Mouse (Mus musculus) embryonic facial prominence, embryonic 15.5 days (tissue): ENCODE measurements around the gene Opn1mw. TPM values are rescaled to one million over a fixed set of nuclear protein-coding genes. Genes with fewer than 3 reads are reported as not detected.
"Not testable (repeated sequence)": the region's sequence is repeated elsewhere in the genome, so short reads cannot be mapped to it uniquely, and the experiment has no call there.

Source experiments
- ATAC-seq: fragments of 200-750 bp; cut with Nextera tagmentation; 2 replicates; pipeline ENCODE4 v1.8.0; 2017; ENCODE audit warnings: low read depth, moderate TSS enrichment; ENCODE audit not compliant: insufficient number of reproducible peaks, low FRiP score, low TSS enrichment
- H3K27ac ChIP-seq: fragments of 300-500 bp; sonication (generic); replicated peaks from 2 replicates; pipeline ENCODE4 v1.5.1; 2015; ENCODE audit warnings: mild to moderate bottlenecking, inconsistent platforms
- H3K27me3 ChIP-seq: fragments of 300-500 bp; sonication (generic); 2 replicates; pipeline ENCODE4 v1.6.1; 2015; ENCODE audit warnings: inconsistent platforms
- H3K36me3 ChIP-seq: fragments of 300-500 bp; sonication (generic); 2 replicates; pipeline ENCODE4 v1.6.1; 2015; ENCODE audit warnings: mild to moderate bottlenecking, inconsistent platforms
- H3K4me1 ChIP-seq: fragments of 300-500 bp; sonication (generic); 2 replicates; pipeline ENCODE4 v1.6.1; 2015; ENCODE audit warnings: inconsistent platforms
- H3K4me2 ChIP-seq: fragments of 300-500 bp; sonication (generic); replicated peaks from 2 replicates; pipeline ENCODE4 v1.6.1; 2015; ENCODE audit warnings: mild to moderate bottlenecking, inconsistent platforms
- H3K4me3 ChIP-seq: fragments of 300-500 bp; sonication (generic); replicated peaks from 2 replicates; pipeline ENCODE4 v1.5.1; 2015; ENCODE audit warnings: mild to moderate bottlenecking, inconsistent platforms
- H3K9ac ChIP-seq: fragments of 300-500 bp; sonication (generic); 2 replicates; pipeline ENCODE4 v1.6.1; 2015; ENCODE audit warnings: inconsistent platforms
- H3K9me3 ChIP-seq: fragments of 300-500 bp; sonication (generic); replicated peaks from 2 replicates; pipeline ENCODE4 v1.6.1; 2016; ENCODE audit warnings: inconsistent platforms
- WGBS: fragments of 180-500 bp; shearing (Covaris S2); methylation state at CpG from one replicate; pipeline ENCODE4 v1.1.7; 2015; 5-methylcytosine and 5-hydroxymethylcytosine counted together
- polyA plus RNA-seq: library from polyadenylated mRNA; unstranded; fragments of >200 nt; fragmentation: Nextera tagmentation; extraction: Ambion mirVana; gene quantifications from 2 replicates; pipeline ENCODE4 v1.2.1, GENCODE M21; 2015

Gene Opn1mw
- polyA plus RNA-seq, 1 experiment from 2014 or later = not detected

DNA sequence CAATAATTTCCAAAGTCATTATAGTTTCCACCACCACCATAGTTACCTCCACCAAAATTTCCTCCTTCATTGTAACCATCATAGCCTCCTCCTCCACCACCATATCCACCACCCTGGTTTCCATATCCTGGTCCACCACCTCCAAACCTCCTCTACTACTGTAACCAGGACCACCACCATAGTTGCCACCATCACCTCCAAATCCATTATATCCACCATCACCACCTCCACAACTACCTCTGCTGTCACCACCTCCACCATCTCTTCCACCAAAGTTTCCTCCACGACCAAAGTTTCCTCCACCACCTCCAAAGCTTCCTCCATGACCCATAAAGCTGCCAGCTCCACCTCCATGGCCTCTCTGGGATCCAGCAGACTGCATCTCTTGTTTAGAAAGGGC lies 8.0 kb downstream of the Opn1mw start, which contains the start of gene Mecp2:
Gene Mecp2 (minus strand): TSS at position 101 of the 400 bp plus-strand sequence.
- not testable (repeated sequence) for H3K9me3 ChIP-seq, H3K4me3 ChIP-seq, H3K27me3 ChIP-seq, H3K4me2 ChIP-seq, ATAC-seq, H3K4me1 ChIP-seq, H3K36me3 ChIP-seq, H3K9ac ChIP-seq, H3K27ac ChIP-seq
- WGBS = 36% methylated on average over 1 of the region's 1 CpGs

DNA sequence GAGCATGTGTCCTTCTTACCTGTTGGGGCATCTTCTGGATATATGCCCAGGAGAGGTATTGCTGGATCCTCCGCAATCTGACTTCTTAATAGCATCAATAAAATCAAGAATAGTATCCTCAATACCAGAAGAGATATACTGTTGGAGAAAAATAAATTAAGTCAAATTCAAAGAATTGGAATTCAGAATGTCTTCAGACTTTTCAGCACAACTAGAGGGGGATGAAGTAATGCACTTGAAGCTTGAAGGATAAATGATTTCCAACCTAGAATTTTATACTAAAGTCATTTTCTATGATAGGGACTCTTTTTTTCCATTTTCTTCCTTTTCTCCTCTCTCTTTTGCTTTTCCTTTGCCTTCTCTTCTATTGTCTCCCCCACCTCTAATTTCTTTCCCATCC lies 40.5 kb downstream of the Opn1mw start, which contains the start of gene Tex28:
Gene Tex28 (minus strand): TSS at position 101 of the 400 bp plus-strand sequence.
- H3K27ac ChIP-seq = no peak within 1 kb of the TSS
- no peak within 1 kb of the TSS for H3K4me3 ChIP-seq
- H3K9ac ChIP-seq = no peak within 1 kb of the TSS
- H3K36me3 ChIP-seq = no peaks in the 10 kb centered on the region
- no peak for ATAC-seq
- H3K4me2 ChIP-seq = no peak within 1 kb of the TSS
- H3K9me3 ChIP-seq = no peaks in the 10 kb centered on the region
- no peaks in the 10 kb centered on the region for H3K27me3 ChIP-seq
- WGBS = 90% methylated on average over 1 of the region's 1 CpGs
- H3K4me1 ChIP-seq = no peaks in the 10 kb centered on the region

DNA sequence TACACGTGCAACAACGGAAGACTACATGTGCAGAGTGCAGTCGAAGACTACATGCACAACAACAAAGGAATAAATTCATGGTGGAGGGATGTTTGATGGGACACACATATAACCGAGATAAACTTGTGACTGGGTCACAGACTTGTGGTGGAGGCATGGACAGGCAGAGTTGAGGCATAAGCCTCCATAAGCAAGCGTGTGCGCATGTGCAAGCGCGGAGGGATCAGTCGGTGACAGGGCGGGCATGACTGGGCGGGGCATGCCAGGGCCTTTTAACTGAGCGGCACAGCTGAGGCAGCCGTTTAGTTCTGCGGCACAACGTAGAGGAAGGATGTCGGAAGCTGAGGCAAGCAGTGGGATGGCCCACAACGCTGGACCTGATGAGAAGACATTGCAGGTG lies 49.7 kb downstream of the Opn1mw start, which contains the start of gene Tktl1:
Gene Tktl1 (plus strand): TSS at position 301 of the 400 bp plus-strand sequence.
- H3K27ac ChIP-seq = no peak within 1 kb of the TSS
- WGBS = 87% methylated on average over 17 of the region's 17 CpGs
- no peak within 1 kb of the TSS for H3K9ac ChIP-seq
- ATAC-seq = no peak
- no peaks in the 10 kb centered on the region for H3K4me1 ChIP-seq
- no peak within 1 kb of the TSS for H3K4me3 ChIP-seq
- no peaks in the 10 kb centered on the region for H3K36me3 ChIP-seq
- no peak within 1 kb of the TSS for H3K4me2 ChIP-seq
- no peaks in the 10 kb centered on the region for H3K27me3 ChIP-seq
- no peaks in the 10 kb centered on the region for H3K9me3 ChIP-seq

Other genes with a start within 250 kb of the Opn1mw start
- 0.11 and 0.16 TPM in 2 replicates for gene Avpr2, start 235.4 kb upstream of the Opn1mw start, polyA plus RNA-seq
- gene L1cam, start 231.4 kb upstream of the Opn1mw start, polyA plus RNA-seq = 4.4 and 7.2 TPM in 2 replicates
- 4.1 and 5.1 TPM in 2 replicates for gene Arhgap4, start 205.6 kb upstream of the Opn1mw start, polyA plus RNA-seq
- gene Naa10, start 205.5 kb upstream of the Opn1mw start, polyA plus RNA-seq = 115 and 120 TPM in 2 replicates
- gene Renbp, start 196.6 kb upstream of the Opn1mw start, polyA plus RNA-seq = 33.1 and 42.3 TPM in 2 replicates
- gene Hcfc1, start 161.1 kb upstream of the Opn1mw start, polyA plus RNA-seq = 43.0 and 49.5 TPM in 2 replicates
- gene Irak1, start 103.5 kb upstream of the Opn1mw start, polyA plus RNA-seq = 63.9 and 73.2 TPM in 2 replicates
- gene Mecp2, start 7.9 kb downstream of the Opn1mw start, polyA plus RNA-seq = 11.9 and 12.1 TPM in 2 replicates
- gene Tex28, start 40.4 kb downstream of the Opn1mw start, polyA plus RNA-seq = not detected in 2 replicates
- not detected in 2 replicates for gene Tktl1, start 49.8 kb downstream of the Opn1mw start, polyA plus RNA-seq
- 226 and 234 TPM in 2 replicates for gene Flna, start 122.4 kb downstream of the Opn1mw start, polyA plus RNA-seq
- gene Emd, start 127.2 kb downstream of the Opn1mw start, polyA plus RNA-seq = 26.5 and 28.8 TPM in 2 replicates
- gene Rpl10, start 143.3 kb downstream of the Opn1mw start, polyA plus RNA-seq = 678 and 798 TPM in 2 replicates
- 98.0 and 103 TPM in 2 replicates for gene Taz, start 154.4 kb downstream of the Opn1mw start, polyA plus RNA-seq
- gene Dnase1l1, start 154.9 kb downstream of the Opn1mw start, polyA plus RNA-seq = 16.8 and 20.1 TPM in 2 replicates
- 158 and 160 TPM in 2 replicates for gene Atp6ap1, start 169.6 kb downstream of the Opn1mw start, polyA plus RNA-seq
- gene Gdi1, start 177.5 kb downstream of the Opn1mw start, polyA plus RNA-seq = 223 and 260 TPM in 2 replicates
- 66.6 and 68.3 TPM in 2 replicates for gene Fam50a, start 185.6 kb downstream of the Opn1mw start, polyA plus RNA-seq
- 20.2 and 21.5 TPM in 2 replicates for gene Plxna3, start 201.6 kb downstream of the Opn1mw start, polyA plus RNA-seq
- gene Lage3, start 226.2 kb downstream of the Opn1mw start, polyA plus RNA-seq = 96.2 and 101 TPM in 2 replicates
- gene Ubl4a, start 245.8 kb downstream of the Opn1mw start, polyA plus RNA-seq = 76.4 and 78.5 TPM in 2 replicates
- 20.9 and 23.4 TPM in 2 replicates for gene Slc10a3, start 245.9 kb downstream of the Opn1mw start, polyA plus RNA-seq